Mouse (Mus musculus) c-Kit-positive CD71-positive TER-119-positive erythroid progenitor cells, embryonic 14.5 days (primary cell): ENCODE data around the gene Fgfr3.
A peak's percentile ranks its signal among the peaks of the same experiment; 100 is the strongest.

Experiments used
- DNase-seq: peaks from one replicate; pipeline ENCODE4 v3.0.0-alpha.2; 2013; ENCODE audit warnings: low spot score

Gene Fgfr3

DNA sequence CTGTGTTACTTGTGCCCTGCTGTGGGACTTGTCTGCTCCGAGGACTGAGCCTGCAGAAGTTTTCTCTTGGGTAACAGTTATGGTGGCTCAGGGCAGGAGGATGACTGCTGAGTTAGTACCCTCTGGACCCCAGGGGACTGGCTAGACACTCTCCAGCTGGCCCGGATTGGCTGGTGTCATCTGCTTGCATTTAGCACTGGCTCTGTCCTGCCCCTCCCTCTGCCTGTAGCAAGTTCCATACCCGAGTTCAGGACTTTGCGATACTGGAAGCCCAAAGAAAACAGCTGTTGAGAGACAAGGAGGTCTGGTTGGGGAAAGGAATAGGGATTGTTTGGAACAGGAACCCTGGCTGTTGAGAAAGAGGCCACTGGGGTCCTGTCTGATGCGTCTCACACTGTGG lies 9.0 kb downstream of the Fgfr3 start:
- no peak for DNase-seq

DNA sequence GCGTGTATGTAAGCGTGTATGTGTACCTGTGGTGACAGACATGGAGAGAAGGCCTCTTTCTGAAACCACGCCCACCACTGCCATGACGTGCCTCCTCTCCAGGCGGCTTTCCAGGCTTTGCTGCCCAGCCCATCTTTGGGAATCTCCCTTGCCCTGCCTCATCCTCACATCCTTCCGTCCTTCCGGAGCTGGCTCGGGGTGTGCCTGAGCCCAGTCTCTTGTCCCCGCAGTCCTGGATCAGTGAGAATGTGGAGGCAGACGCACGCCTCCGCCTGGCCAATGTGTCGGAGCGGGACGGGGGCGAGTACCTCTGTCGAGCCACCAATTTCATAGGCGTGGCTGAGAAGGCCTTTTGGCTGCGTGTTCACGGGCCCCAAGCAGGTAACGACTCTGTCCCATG lies 9.6 kb downstream of the Fgfr3 start:
- no peak for DNase-seq

DNA sequence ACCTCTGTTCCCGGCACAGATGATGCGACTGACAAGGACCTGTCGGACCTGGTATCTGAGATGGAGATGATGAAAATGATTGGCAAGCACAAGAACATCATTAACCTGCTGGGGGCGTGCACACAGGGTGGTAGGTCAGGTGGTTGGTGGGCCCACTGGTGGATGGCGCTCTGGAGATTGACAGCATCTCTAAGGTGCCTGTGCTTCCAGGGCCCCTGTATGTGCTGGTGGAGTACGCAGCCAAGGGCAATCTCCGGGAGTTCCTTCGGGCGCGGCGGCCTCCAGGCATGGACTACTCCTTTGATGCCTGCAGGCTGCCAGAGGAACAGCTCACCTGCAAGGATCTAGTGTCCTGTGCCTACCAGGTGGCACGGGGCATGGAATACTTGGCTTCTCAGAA lies 12.4 kb downstream of the Fgfr3 start:
- no peak for DNase-seq

DNA sequence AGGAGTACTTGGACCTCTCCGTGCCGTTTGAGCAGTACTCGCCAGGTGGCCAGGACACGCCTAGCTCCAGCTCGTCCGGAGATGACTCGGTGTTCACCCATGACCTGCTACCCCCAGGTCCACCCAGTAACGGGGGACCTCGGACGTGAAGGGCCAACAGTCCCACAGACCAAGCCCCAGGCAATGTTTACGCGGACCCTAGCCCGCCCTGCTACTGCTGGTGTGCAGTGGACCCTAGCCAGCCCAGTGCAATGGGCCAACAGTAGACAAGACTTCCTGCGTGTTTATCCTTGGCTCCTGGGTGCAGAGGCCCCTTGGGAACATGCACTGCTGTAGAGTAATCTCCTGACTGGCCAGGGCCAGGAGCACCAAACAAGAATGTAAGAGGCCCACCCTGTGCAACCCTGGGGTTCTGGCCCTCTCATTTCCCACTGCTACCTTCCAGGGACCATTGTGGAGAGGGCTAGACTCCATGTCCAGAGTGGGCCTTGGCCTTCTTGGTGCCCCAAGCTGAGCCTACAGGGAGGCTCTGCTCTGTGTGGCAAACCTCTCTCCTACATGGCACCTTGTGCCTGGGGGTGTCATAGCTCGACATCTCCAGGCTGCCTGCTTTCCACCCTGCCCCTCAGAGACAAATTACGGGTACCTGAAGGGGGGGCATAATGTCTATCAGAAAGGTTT lies 14.1 kb downstream of the Fgfr3 start:
- DNase-seq: no peak

DNA sequence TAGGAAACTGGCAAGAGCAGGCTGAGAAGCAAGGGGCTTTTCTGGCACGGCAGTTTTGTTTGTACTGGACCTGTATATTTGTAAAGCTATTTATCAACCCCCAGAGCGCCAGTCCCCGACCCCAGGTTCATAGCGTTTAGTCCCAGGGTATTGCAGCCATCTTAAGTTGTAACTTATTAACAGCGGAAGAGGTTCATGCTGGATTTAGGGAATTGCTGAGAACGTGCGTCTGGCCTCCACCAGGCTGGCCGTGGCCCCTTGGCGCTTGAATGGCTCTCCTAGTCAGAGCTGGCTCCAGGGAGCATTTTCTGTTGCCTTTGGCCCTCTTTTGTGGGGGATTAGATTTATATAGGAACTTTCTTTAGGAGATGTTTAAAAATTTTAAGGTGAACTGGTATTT lies 14.8 kb downstream of the Fgfr3 start:
- DNase-seq: no peak

DNA sequence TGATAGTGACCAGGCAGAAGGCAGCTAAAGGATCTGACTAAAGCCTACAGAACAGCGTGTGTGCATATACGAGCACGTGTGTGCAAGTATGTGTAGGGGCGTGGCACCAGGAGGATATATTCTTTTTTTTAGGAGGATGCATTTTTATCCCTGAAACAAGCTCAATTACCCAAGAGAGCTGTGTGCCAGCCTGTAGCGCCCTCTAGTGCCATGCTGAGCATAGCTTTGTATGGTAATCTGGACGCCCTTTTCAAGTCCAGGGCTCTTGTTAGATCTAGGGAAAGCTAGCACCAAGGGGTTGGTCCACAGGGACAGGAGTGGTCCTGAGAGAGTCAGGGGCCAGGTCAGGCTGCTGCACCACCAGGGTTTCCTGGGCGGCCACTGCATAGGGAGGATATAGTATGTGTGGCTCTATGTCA lies 16.4 kb downstream of the Fgfr3 start:
- peak; percentile 53 for DNase-seq

DNA sequence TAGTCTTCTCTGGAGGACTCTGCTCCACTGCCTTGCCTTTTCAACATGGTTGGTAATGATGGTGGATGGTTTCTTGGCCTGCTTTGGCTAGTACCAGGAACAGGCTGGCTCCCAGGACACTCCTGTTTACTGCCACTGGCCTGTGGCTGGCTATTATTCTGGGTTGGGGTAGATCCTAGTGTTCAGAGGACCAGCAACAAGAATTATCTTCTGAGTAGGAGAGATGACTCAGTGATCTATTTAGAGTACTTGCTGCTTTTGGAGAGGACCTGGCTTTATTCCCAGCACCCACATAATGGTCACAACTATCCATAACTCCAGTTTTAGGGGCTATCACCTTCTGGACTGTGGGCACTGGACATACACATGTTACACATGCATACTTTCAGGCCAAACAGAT lies 16.9 kb downstream of the Fgfr3 start:
- no peak for DNase-seq

DNA sequence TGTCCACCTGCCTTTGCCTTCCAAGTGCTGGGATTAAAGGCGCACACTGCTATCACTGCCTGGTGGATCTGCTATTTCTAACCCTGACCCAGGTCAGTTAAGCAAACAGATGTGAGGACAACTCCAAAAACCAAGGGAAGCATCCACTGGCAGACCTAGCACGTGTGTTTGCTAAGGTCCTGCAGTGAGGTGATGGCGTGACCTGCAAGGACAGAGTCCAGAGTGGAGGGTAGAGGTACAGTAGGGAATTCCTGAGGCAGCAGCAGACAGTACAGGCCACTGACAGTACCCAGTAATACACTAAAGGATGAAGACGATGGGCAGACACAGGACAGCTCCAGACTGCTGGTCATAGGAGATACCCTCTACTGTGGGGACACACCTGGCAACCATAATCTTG lies 19.1 kb downstream of the Fgfr3 start:
- no peak for DNase-seq

DNA sequence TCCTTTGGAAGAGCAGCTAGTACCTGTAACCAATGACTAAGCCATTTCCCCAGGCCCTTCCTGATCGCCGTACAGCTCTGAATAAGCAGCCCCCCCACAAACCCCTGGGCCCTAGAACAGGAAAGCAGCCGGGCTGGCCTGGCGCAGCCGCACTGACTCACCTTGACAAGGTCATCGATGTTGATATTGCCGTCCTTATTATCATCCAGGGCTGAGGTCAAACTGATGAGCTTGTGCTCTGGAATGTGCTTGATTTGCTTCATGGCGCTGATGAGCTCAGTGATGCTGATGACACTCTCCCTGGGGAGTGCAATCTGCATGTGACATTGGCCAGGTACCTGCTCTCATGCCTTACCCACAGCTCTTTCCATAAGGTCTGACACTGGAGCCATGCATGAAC lies 22.0 kb downstream of the Fgfr3 start:
- no peak for DNase-seq

DNA sequence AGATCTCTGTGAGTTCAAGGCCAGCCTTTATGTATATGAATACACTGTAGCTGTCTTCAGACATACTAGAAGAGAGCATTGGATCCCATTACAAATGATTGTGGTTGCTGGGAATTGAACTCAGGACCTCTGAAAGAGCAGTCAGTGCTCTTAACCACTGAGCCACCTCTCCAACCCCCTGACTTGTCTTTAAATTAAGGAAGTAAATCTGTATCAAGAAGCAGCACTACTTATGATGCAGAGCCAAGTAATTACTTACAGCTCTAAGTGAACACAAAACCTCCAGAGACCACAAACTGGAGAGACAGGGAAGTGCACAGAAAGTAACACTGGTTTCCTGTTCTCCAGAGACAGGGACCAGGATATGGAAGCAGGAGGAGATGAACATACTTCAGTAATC lies 55.7 kb downstream of the Fgfr3 start:
- DNase-seq: no peak

DNA sequence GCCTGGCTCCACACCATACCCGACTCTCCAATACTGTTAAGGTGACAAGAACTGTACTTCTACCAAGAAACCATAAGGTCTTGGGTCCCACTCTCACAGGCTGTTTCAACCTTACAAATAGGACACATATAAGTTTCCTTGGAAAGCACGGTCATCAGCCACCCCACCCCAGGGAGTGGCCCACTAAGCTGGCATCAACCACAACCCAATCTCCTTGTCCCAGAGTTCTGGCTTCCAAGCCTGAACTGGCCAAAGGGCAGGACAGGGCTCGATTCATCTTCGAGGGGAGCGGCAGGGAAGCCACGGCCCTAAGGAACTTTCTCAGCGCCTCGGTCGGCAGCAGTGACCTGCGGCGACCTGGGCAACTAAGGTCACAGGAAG lies 60.5 kb downstream of the Fgfr3 start:
- DNase-seq: peak; percentile 39

DNA sequence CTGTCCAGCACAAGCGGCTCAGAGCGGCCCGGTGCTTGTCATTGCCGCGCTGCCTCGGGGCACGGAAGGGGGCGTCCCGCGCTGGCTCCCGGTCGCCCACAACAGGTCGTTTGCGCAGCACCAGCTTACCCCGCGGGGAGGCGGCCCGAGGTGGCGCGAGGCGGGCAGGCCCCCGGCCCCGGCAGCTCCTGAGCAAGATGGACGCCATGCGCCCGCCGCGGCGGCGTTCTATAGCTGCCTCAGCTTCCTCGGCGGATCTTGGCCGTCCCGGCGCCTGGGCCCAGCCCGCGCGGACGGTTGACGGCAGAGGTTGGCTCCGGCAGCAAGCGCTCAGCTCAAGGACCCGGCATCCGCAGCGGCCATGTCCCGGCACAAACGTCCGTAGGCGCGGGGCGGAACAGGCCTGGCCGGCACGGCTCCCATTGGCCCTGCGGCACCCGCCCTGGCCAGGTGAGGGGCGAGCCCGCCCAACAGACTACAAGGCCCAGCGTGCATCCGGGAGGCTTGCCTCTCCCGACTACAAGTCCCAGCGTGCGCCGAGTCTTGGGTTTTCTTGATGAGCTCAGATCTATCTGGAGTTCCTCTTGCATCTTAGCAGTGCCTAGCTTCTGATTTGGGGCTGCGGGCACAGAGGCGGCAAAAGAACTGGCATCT lies 61.0 kb downstream of the Fgfr3 start, which contains the start of gene Letm1:
TSS of gene Letm1 (minus strand) at position 473 of the 654 bp plus-strand sequence.
- DNase-seq: peak; percentile 89

DNA sequence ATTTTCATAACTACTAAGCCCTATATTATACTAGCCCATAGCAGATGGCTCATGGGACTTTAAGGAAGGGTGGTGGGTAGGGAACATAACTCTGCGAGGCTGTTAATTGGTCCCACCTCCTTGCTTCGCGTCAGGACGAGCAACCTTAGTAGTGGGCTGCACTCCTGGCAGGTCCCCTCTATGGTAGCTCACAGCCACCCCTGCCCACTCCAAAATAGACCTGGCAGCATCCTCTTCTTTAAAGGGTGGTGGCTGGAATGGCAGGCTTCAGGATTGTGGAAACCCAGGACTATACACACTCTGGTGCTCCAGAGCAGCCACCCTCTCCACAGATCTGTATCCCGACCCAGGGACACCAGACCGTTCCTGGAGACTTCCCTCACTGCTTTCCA lies 61.5 kb downstream of the Fgfr3 start:
- no peak for DNase-seq
